Mouse (Mus musculus): Measurements from ENCODE around the gene Gm20538. TPM values are rescaled to one million over a fixed set of nuclear protein-coding genes. Genes with fewer than 3 reads are reported as not detected.

Gm20538 gene
- total and polyA plus RNA-seq, 3 experiments = not detected

GRCm38 (mm10) chr19:44589591-44590223 lies 37.1 kb upstream of the Gm20538 start:
- DNase-seq (ENCODE audit: low read depth, low spot score) = no peak
- no peaks in the 10 kb centered on the region for H3K36me3 ChIP-seq (ENCODE audit: control insufficient read depth in 1 of 2, insufficient read depth in 2 of 2, low read length in 2 of 2)
- H3K9ac ChIP-seq (ENCODE audit: control insufficient read depth, low read depth, low read length, poor library complexity, severe bottlenecking) = no peak overlapping the region
- TF ChIP-seq SMC3 (IDR thresholded peaks at IDR 0.05; ENCODE audit: low read depth, low read length) (no peak), E2F4 (IDR thresholded peaks at IDR 0.05; ENCODE audit: borderline replicate concordance, low read depth, low read length) (no peak), ELF1 (IDR thresholded peaks at IDR 0.05; ENCODE audit: low read depth, low read length) (no peak), UBTF (IDR thresholded peaks at IDR 0.05; ENCODE audit: borderline replicate concordance, insufficient read depth, low read depth, low read length) (no peak), MAX (IDR thresholded peaks at IDR 0.05; ENCODE audit: low read length) (no peak), ZKSCAN1 (IDR thresholded peaks at IDR 0.05; ENCODE audit: low read depth, low read length) (no peak), CHD1 (IDR thresholded peaks at IDR 0.05; ENCODE audit: low read depth, low read length) (no peak), NRF1 (IDR thresholded peaks at IDR 0.05; ENCODE audit: insufficient read depth, low read depth, low read length, poor library complexity, severe bottlenecking) (no peak), KAT2A (conservative IDR thresholded peaks at IDR 0.05; ENCODE audit: low read depth, low read length) (no peak), ZC3H11A (IDR thresholded peaks at IDR 0.05; ENCODE audit: low read depth, low read length) (no peak), ZMIZ1 (IDR thresholded peaks at IDR 0.05; ENCODE audit: low read depth, low read length) (no peak), TCF12 (IDR thresholded peaks at IDR 0.05; ENCODE audit: low read depth, low read length) (no peak), RAD21 (IDR thresholded peaks at IDR 0.05; ENCODE audit: low read depth, low read length) (no peak), BHLHE40 (IDR thresholded peaks at IDR 0.05; ENCODE audit: borderline replicate concordance, low read depth, low read length) (no peak), CHD2 (IDR thresholded peaks at IDR 0.05; ENCODE audit: low read length) (no peak), MAFK (IDR thresholded peaks at IDR 0.05; ENCODE audit: borderline replicate concordance, low read depth, low read length) (no peak), HCFC1 (IDR thresholded peaks at IDR 0.05; ENCODE audit: low read depth, low read length) (no peak), USF1 (IDR thresholded peaks at IDR 0.05; ENCODE audit: low read depth, low read length) (no peak)
- H3K79me2 ChIP-seq (ENCODE audit: control insufficient read depth, insufficient read depth, low read length, poor library complexity) = no peaks in the 10 kb centered on the region
- H3K4me1 ChIP-seq (ENCODE audit: control insufficient read depth in 1 of 2, insufficient read depth in 2 of 2, low read length in 2 of 2) = no peaks in the 10 kb centered on the region
- H3K4me3 ChIP-seq (ENCODE audit: control insufficient read depth in 1 of 2, insufficient read depth in 1 of 2, low read depth in 2 of 2, low read length in 2 of 2) = no peak overlapping the region
- no peaks in the 10 kb centered on the region for H3K9me3 ChIP-seq (replicated peaks; ENCODE audit: insufficient read depth, low read length)
- no peaks in the 10 kb centered on the region; a peak in 2 of 4 replicates for H3K27me3 ChIP-seq (ENCODE audit: control insufficient read depth in 1 of 2, insufficient read depth in 2 of 2, low read length in 2 of 2)
- no peak overlapping the region for H3K27ac ChIP-seq (ENCODE audit: control insufficient read depth, low read depth, low read length)

- no peak for DNase-seq (ENCODE audit: low read depth, low spot score)
- Histone ChIP-seq H3K4me3 (ENCODE audit: control insufficient read depth in 1 of 2, insufficient read depth in 1 of 2, low read depth in 2 of 2, low read length in 2 of 2) (no peak overlapping the region), H3K79me2 (ENCODE audit: control insufficient read depth, insufficient read depth, low read length, poor library complexity) (no peaks in the 10 kb centered on the region), H3K36me3 (ENCODE audit: control insufficient read depth in 1 of 2, insufficient read depth in 2 of 2, low read length in 2 of 2) (no peaks in the 10 kb centered on the region), H3K9ac (ENCODE audit: control insufficient read depth, low read depth, low read length, poor library complexity, severe bottlenecking) (no peak overlapping the region), H3K27me3 (ENCODE audit: control insufficient read depth in 1 of 2, insufficient read depth in 2 of 2, low read length in 2 of 2) (no peaks in the 10 kb centered on the region; a peak in 2 of 4 replicates), H3K9me3 (replicated peaks; ENCODE audit: insufficient read depth, low read length) (no peaks in the 10 kb centered on the region), H3K4me1 (ENCODE audit: control insufficient read depth in 1 of 2, insufficient read depth in 2 of 2, low read length in 2 of 2) (no peaks in the 10 kb centered on the region), H3K27ac (ENCODE audit: control insufficient read depth, low read depth, low read length) (no peak overlapping the region)
- TF ChIP-seq JUND (IDR thresholded peaks at IDR 0.05; ENCODE audit: low read depth, low read length) = no peak
- no peak for TF ChIP-seq GATA1 (IDR thresholded peaks at IDR 0.05; ENCODE audit: low read depth, low read length)
- no peak for TF ChIP-seq SIN3A (IDR thresholded peaks at IDR 0.05; ENCODE audit: low read length)
- TF ChIP-seq ETS1 (IDR thresholded peaks at IDR 0.05; ENCODE audit: low read depth, low read length) = no peak
- TF ChIP-seq CHD1 (IDR thresholded peaks at IDR 0.05; ENCODE audit: low read depth, low read length) = no peak
- TF ChIP-seq HCFC1 (IDR thresholded peaks at IDR 0.05; ENCODE audit: low read depth, low read length) = no peak
- no peak for TF ChIP-seq MEF2A (IDR thresholded peaks at IDR 0.05; ENCODE audit: extremely low read depth, insufficient replicate concordance, low read depth, low read length, poor library complexity, severe bottlenecking)
- no peak for TF ChIP-seq MXI1 (IDR thresholded peaks at IDR 0.05; ENCODE audit: low read depth, low read length)
- no peak for TF ChIP-seq KAT2A (conservative IDR thresholded peaks at IDR 0.05; ENCODE audit: low read depth, low read length)
- TF ChIP-seq CHD2 (IDR thresholded peaks at IDR 0.05; ENCODE audit: low read length) = no peak
Measured at GRCm38 (mm10) chr19:44588036-44588435, 35.4 kb upstream of the Gm20538 start.

Data from MEL (cell line).